29 mouse cellular contexts compared by ENCODE assay signal in genomic region chr9:58588657-58589056, GRCm38 (mm10). TPM values are rescaled to one million over a fixed set of nuclear protein-coding genes. Genes with fewer than 3 reads are reported as not detected.
DNase-seq lines count a peak whose midpoint lies in the region; ATAC-seq and TF ChIP-seq lines count a peak whose summit lies in the region.
"Had no signal": no experiment of that assay in that cellular context is flagged by ENCODE, and none has a peak within 500 bp of the region (broad histone marks: within the 10 kb centered on the region; RNA-seq: fewer than 3 reads in every experiment).

No protein-coding gene starts in this region.

- peaks cover 44% of the 10 kb centered on the region for H3K4me1 ChIP-seq in heart, embryonic 13.5 days
- H3K4me1 ChIP-seq in MEL (ENCODE audit: control insufficient read depth in 1 of 2, insufficient read depth in 2 of 2, low read length in 2 of 2) = peaks cover 7 to 17% of the 10 kb centered on the region in 2 experiments; a peak in 3 of 4 replicates

- 0 out of 2 replicates have a peak, but pooled peaks cover 4% of the 10 kb centered on the region for H3K36me3 ChIP-seq in heart, embryonic 13.5 days
- peaks cover 6 to 47% of the 10 kb centered on the region in 2 experiments for H3K36me3 ChIP-seq in MEL (ENCODE audit: control insufficient read depth in 1 of 2, insufficient read depth in 2 of 2, low read length in 2 of 2)
- H3K36me3 ChIP-seq: embryonic facial prominence, embryonic 10.5 days; forebrain, embryonic 15.5 days; heart, embryonic 10.5 days; limb, embryonic 13.5 days; lung, embryonic 15.5 days had no signal

- H3K27ac ChIP-seq in heart, embryonic 13.5 days (replicated peaks) = 0 out of 2 replicates have a peak overlapping the region, but pooled peaks have one; percentile 15
- H3K27ac ChIP-seq in MEL (ENCODE audit: control insufficient read depth, low read depth, low read length) = peak overlapping the region; percentile 19; the same call in 1 of the 2 replicates
- H3K27ac ChIP-seq: embryonic facial prominence, embryonic 10.5 days; forebrain, embryonic 15.5 days; heart, embryonic 10.5 days; hindbrain, embryonic 14.5 days; limb, embryonic 13.5 days; liver, embryonic 13.5 days; lung, embryonic 15.5 days; stomach, postnatal 0 days had no signal

- no peak overlapping the region for H3K9ac ChIP-seq in heart, embryonic 13.5 days
- H3K9ac ChIP-seq in MEL (ENCODE audit: control insufficient read depth, low read depth, low read length, poor library complexity, severe bottlenecking) = no peak overlapping the region
- H3K9ac ChIP-seq: forebrain, embryonic 15.5 days; hindbrain, embryonic 14.5 days; limb, embryonic 13.5 days; liver, embryonic 13.5 days; lung, embryonic 15.5 days had no signal

- H3K27me3 ChIP-seq in heart, embryonic 13.5 days (replicated peaks) = no peaks in the 10 kb centered on the region
- H3K27me3 ChIP-seq in MEL (ENCODE audit: control insufficient read depth in 1 of 2, insufficient read depth in 2 of 2, low read length in 2 of 2) = no peaks in the 10 kb centered on the region
- H3K27me3 ChIP-seq: forebrain, embryonic 15.5 days; limb, embryonic 13.5 days; liver, embryonic 13.5 days; lung, embryonic 15.5 days had no signal

- peaks cover 53% of the 10 kb centered on the region for H3K79me2 ChIP-seq in MEL (ENCODE audit: control insufficient read depth, insufficient read depth, low read length, poor library complexity)

- no peak for DNase-seq in heart, postnatal 25 days (ENCODE audit: low spot score)
- peak; percentile 77 for DNase-seq in 416B (ENCODE audit: low read depth)
- peak; percentile 81 for DNase-seq in MEL (ENCODE audit: low read depth, low spot score)
- no peak for DNase-seq in frontal cortex, postnatal 36 days (ENCODE audit: low spot score in 2 of 2)
- DNase-seq in lung, postnatal 4 days = no peak
- DNase-seq: adrenal gland, postnatal 14 days; cerebellum, adult 11 months; cerebellum, adult 9-11 months; gastrocnemius, postnatal 14 days; heart, postnatal 4 days; kidney, adult 2 months; kidney, postnatal 10 days; liver, embryonic 13.5 days; midbrain, embryonic 14.5 days; right cerebral cortex, adult 18-20 months; right cerebral cortex, postnatal 4 days; thymus, adult 2 months; thymus, postnatal 4 days had no signal

- intact Hi-C loops in heart, postnatal 25 days (cut with DNase I) = no loop called here

- TF ChIP-seq POLR2A in MEL (IDR thresholded peaks at IDR 0.05; ENCODE audit: control insufficient read depth in 1 of 2, insufficient read depth in 1 of 2, low read depth in 1 of 2, low read length in 2 of 2, poor library complexity in 1 of 2) = no peak

- ATAC-seq in heart, embryonic 13.5 days (ENCODE audit: extremely low read depth, insufficient number of reproducible peaks, low FRiP score, low TSS enrichment) = no peak
- peak; percentile 39; the same call in 1 of the 2 replicates for ATAC-seq in megakaryocyte progenitor cell, adult 5-6 weeks (replicated peaks; ENCODE audit: poor library complexity)
- ATAC-seq: forebrain, embryonic 15.5 days; inflammation-experienced regulatory T-cells, adult 6 months had no signal

- no peak overlapping the region for H3K4me3 ChIP-seq in heart, embryonic 13.5 days
- peak overlapping the region in 1 of 2 experiments; percentile 20; a peak in 1 of 4 replicates for H3K4me3 ChIP-seq in MEL (ENCODE audit: control insufficient read depth in 1 of 2, insufficient read depth in 1 of 2, low read depth in 2 of 2, low read length in 2 of 2)
- H3K4me3 ChIP-seq: embryonic facial prominence, embryonic 10.5 days; forebrain, embryonic 15.5 days; heart, embryonic 10.5 days; limb, embryonic 13.5 days; liver, embryonic 13.5 days; lung, embryonic 15.5 days had no signal

- TF ChIP-seq CTCF in MEL (IDR thresholded peaks at IDR 0.05 in 2 of 3, conservative IDR thresholded peaks at IDR 0.05 in 1 of 3; ENCODE audit: control insufficient read depth in 1 of 3, insufficient read depth in 1 of 3, low read depth in 2 of 3, low read length in 3 of 3, poor library complexity in 1 of 3, severe bottlenecking in 1 of 3) = no peak

- H3K4me2 ChIP-seq in heart, embryonic 13.5 days = no peak overlapping the region
- H3K4me2 ChIP-seq: forebrain, embryonic 15.5 days; hindbrain, embryonic 14.5 days; limb, embryonic 13.5 days; liver, embryonic 13.5 days; lung, embryonic 15.5 days had no signal

- TF ChIP-seq EP300 in MEL (IDR thresholded peaks at IDR 0.05; ENCODE audit: low read depth in 1 of 2, low read length in 2 of 2) = peak; percentile 6 to 40; a peak in 1 of 4 replicates

- 54% methylated on average over 4 of the region's 4 CpGs for WGBS in heart, embryonic 13.5 days

- no peak for TF ChIP-seq RAD21 in MEL (IDR thresholded peaks at IDR 0.05; ENCODE audit: low read depth, low read length)

- H3K9me3 ChIP-seq in heart, embryonic 13.5 days = no peaks in the 10 kb centered on the region
- no peaks in the 10 kb centered on the region for H3K9me3 ChIP-seq in MEL (replicated peaks; ENCODE audit: insufficient read depth, low read length)
- H3K9me3 ChIP-seq: embryonic facial prominence, embryonic 10.5 days; forebrain, embryonic 15.5 days; heart, embryonic 10.5 days; limb, embryonic 13.5 days; liver, embryonic 13.5 days; lung, embryonic 15.5 days had no signal

TF ChIP-seq in MEL, 35 proteins besides CTCF, POLR2A, EP300 and RAD21:
- TF ChIP-seq MAFK (IDR thresholded peaks at IDR 0.05; ENCODE audit: borderline replicate concordance, low read depth, low read length) = peak; percentile 70; the same call in 1 of the 2 replicates
- TF ChIP-seq TBP (IDR thresholded peaks at IDR 0.05; ENCODE audit: low read depth, low read length) = peak; percentile 98
- no peak for TF ChIP-seq USF1 (IDR thresholded peaks at IDR 0.05; ENCODE audit: low read depth, low read length)
- no peak for TF ChIP-seq NELFE (IDR thresholded peaks at IDR 0.05; ENCODE audit: low read depth, low read length)
- no peak for TF ChIP-seq MAZ (IDR thresholded peaks at IDR 0.05; ENCODE audit: low read depth, low read length)
- 0 out of 2 replicates have a peak, but pooled peaks have one; percentile 11 for TF ChIP-seq RCOR1 (IDR thresholded peaks at IDR 0.05; ENCODE audit: low read depth, low read length)
- no peak for TF ChIP-seq MYC (IDR thresholded peaks at IDR 0.05; ENCODE audit: low read depth, low read length)
- no peak for TF ChIP-seq ZC3H11A (IDR thresholded peaks at IDR 0.05; ENCODE audit: low read depth, low read length)
- TF ChIP-seq HCFC1 (IDR thresholded peaks at IDR 0.05; ENCODE audit: low read depth, low read length) = no peak
- no peak for TF ChIP-seq NRF1 (IDR thresholded peaks at IDR 0.05; ENCODE audit: insufficient read depth, low read depth, low read length, poor library complexity, severe bottlenecking)
- TF ChIP-seq ZNF384 (IDR thresholded peaks at IDR 0.05; ENCODE audit: low read depth, low read length) = 0 out of 2 replicates have a peak, but pooled peaks have one; percentile 15
- TF ChIP-seq CHD1 (IDR thresholded peaks at IDR 0.05; ENCODE audit: low read depth, low read length) = no peak
- no peak for TF ChIP-seq ELF1 (IDR thresholded peaks at IDR 0.05; ENCODE audit: low read depth, low read length)
- TF ChIP-seq MYB (IDR thresholded peaks at IDR 0.05; ENCODE audit: low read depth, low read length) = no peak
- TF ChIP-seq GABPA (IDR thresholded peaks at IDR 0.05; ENCODE audit: low read depth, low read length) = no peak
- no peak for TF ChIP-seq ZKSCAN1 (IDR thresholded peaks at IDR 0.05; ENCODE audit: low read depth, low read length)
- TF ChIP-seq MEF2A (IDR thresholded peaks at IDR 0.05; ENCODE audit: extremely low read depth, insufficient replicate concordance, low read depth, low read length, poor library complexity, severe bottlenecking) = peak; percentile 96
- TF ChIP-seq ZMIZ1 (IDR thresholded peaks at IDR 0.05; ENCODE audit: low read depth, low read length) = no peak
- peak; percentile 43; the same call in 1 of the 2 replicates for TF ChIP-seq BHLHE40 (IDR thresholded peaks at IDR 0.05; ENCODE audit: borderline replicate concordance, low read depth, low read length)
- TF ChIP-seq MXI1 (IDR thresholded peaks at IDR 0.05; ENCODE audit: low read depth, low read length) = no peak
- no peak for TF ChIP-seq SMC3 (IDR thresholded peaks at IDR 0.05; ENCODE audit: low read depth, low read length)
- 0 out of 2 replicates have a peak, but pooled peaks have one; percentile 19 for TF ChIP-seq TCF12 (IDR thresholded peaks at IDR 0.05; ENCODE audit: low read depth, low read length)
- TF ChIP-seq KAT2A (conservative IDR thresholded peaks at IDR 0.05; ENCODE audit: low read depth, low read length) = no peak
- TF ChIP-seq GATA1 (IDR thresholded peaks at IDR 0.05; ENCODE audit: low read depth, low read length) = peak; percentile 47; the same call in 1 of the 2 replicates
- no peak for TF ChIP-seq MAX (IDR thresholded peaks at IDR 0.05; ENCODE audit: low read length)
- TF ChIP-seq POLR2AphosphoS2 (IDR thresholded peaks at IDR 0.05; ENCODE audit: low read length) = no peak
- peak; percentile 81 for TF ChIP-seq ETS1 (IDR thresholded peaks at IDR 0.05; ENCODE audit: low read depth, low read length)
- no peak for TF ChIP-seq CHD2 (IDR thresholded peaks at IDR 0.05; ENCODE audit: low read length)

RNA-seq across cellular contexts. Expression of gene Nptn, which starts 6.6 kb away (rescaled TPM):
- 119 and 124 TPM in 2 replicates for polyA plus RNA-seq in heart, embryonic 13.5 days (2015; fragmentation: Nextera tagmentation; extraction: Ambion mirVana)
- total RNA-seq in heart, postnatal 25 days (2021) = 100 to 1,000 TPM; 133 to 155 TPM
- total RNA-seq in MEL (2012; rRNA removed) = 69.1 and 71.4 TPM in 2 replicates
- 100 to 1,000 TPM in 1 of 2 experiments, not detected in 1; 199 TPM for polyA plus RNA-seq in MEL (2012; ENCODE audit: insufficient read depth in 1 of 2, insufficient read length in 2 of 2, low read depth in 1 of 2, low replicate concordance in 2 of 2, missing spikeins in 1 of 2)
- total RNA-seq in megakaryocyte progenitor cell, adult 5-6 weeks (2015) = 198 and 226 TPM in 2 replicates
- total RNA-seq in megakaryocyte progenitor cell, adult 5-6 weeks (2017) = 90.3 and 106 TPM in 2 replicates

RNA-seq across cellular contexts. Expression of gene Cd276, which starts 33.4 kb away (rescaled TPM):
- 32.1 and 34.1 TPM in 2 replicates for polyA plus RNA-seq in heart, embryonic 13.5 days (2015; fragmentation: Nextera tagmentation; extraction: Ambion mirVana)
- total RNA-seq in heart, postnatal 25 days (2021) = 10 to 100 TPM; 10.9 to 12.4 TPM
- 0.10 and 0.12 TPM in 2 replicates for total RNA-seq in MEL (2012; rRNA removed)
- polyA plus RNA-seq in MEL (2012; ENCODE audit: insufficient read depth in 1 of 2, insufficient read length in 2 of 2, low read depth in 1 of 2, low replicate concordance in 2 of 2, missing spikeins in 1 of 2) = 1 to 10 TPM in 1 of 2 experiments, not detected in 1; 3.6 TPM
- 0.10 and 0.52 TPM in 2 replicates for total RNA-seq in megakaryocyte progenitor cell, adult 5-6 weeks (2015)
- total RNA-seq in megakaryocyte progenitor cell, adult 5-6 weeks (2017) = 0.20 TPM in 1 of 2 replicates, not detected in the other
- total RNA-seq: megakaryocyte-erythroid progenitor cell, adult 5-6 weeks had no signal
- polyA plus RNA-seq: inflammation-experienced regulatory T-cells, adult 6 months had no signal

Comparison
In these comparisons a context has a peak if more than half of its experiments do, and no peak if none do; other contexts are left out.
1. DNase-seq: peak in 416B (single experiment) and MEL (single experiment); none in heart, postnatal 25 days (single experiment), frontal cortex, postnatal 36 days (0 of 2) and lung, postnatal 4 days (0 of 2).
2. RNA of gene Cd276, which starts 33.4 kb away (total RNA-seq): 10.9 to 12.4 TPM in heart, postnatal 25 days; 0.10 to 0.52 TPM in megakaryocyte progenitor cell, adult 5-6 weeks and 0.10 to 0.12 TPM in MEL; every median in the first group is over 4 times any median in the second.